Mouse (Mus musculus) testis, postnatal 14 days (tissue): ENCODE measurements at regions not wholly inside any gene's neighbourhood (a gene's known extent, or its start where the extent isn't known, plus 50 kb on each side); places are given as distances from the start of the nearest gene placed in this dataset.

Experiments used
- DNase-seq: peaks from one replicate; pipeline ENCODE4 v3.0.0; 2021; ENCODE audit warnings: low spot score

GRCm38 (mm10) chr9:118326656-118327055 lies 151.4 kb upstream of the Eomes start:
- DNase-seq = no peak

- DNase-seq = no peak
Observed at GRCm38 (mm10) chr9:118327904-118328303, 150.1 kb upstream of the Eomes start.

GRCm38 (mm10) chr9:118341401-118341800 lies 136.6 kb upstream of the Eomes start:
- DNase-seq = no peak

- peak; percentile 45 for DNase-seq
Observed at GRCm38 (mm10) chr9:118354911-118355310, 123.1 kb upstream of the Eomes start.

GRCm38 (mm10) chr9:118357406-118357805 lies 120.6 kb upstream of the Eomes start:
- no peak for DNase-seq

GRCm38 (mm10) chr9:118363929-118364328 lies 114.1 kb upstream of the Eomes start:
- DNase-seq = no peak

DNA sequence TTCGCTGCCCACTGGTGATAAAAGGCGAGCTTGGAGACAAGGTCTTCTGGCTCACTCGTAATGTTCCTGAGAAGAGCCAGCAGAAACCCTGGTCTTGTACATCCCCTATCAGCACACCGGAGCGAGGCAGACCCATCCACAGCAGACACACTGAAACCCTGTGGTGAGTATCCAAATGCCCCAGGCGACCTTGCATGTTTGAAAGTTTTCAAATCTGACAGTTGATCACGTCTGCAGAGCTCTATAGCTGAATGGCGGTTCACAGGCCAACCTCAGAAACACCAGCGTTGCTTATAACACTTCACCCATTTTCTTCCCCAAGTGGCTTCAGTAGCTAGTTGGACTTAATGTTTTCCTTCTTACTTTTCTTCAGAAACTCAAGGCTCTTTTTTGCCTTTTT lies 112.6 kb upstream of the Eomes start:
- DNase-seq = no peak

DNA sequence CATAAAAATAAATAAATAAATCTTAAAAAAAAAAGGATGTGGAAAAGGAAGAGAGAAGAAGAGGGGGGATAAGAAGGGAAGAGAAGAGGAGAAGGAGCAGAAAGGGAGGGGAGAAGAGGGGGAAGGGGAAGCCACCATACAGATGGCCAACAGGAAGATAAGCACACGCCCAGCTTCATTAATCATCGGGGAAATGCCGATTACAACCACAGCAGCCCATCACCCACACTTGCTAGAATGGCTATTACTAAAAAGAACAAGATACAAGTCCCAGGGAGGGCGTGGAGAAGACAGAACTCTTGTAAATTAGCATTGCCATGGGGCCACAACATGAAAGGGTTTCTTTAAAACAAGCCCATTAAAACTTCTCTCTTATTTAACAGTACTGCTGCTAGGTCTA lies 110.7 kb upstream of the Eomes start:
- DNase-seq = no peak

DNA sequence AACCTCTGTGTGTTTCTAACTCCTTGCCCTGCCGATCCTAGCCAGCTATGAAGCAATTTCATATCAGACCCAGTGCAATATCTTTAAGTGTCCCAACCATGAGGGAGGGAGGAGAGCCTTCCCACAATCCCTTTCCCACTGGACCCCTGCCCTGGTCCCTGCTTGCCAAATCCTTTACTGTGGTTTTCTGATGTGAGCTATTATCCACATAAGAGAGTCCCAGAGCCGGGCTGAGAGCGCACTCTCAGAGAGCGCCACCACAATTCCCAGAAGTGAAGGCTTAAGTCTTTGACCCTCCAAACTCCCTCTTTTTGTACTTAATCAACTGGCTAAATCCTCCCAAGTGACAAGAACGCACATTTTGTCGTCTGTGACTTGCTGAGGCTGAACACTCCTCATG lies 107.4 kb upstream of the Eomes start:
- no peak for DNase-seq

- DNase-seq = no peak
Observed at GRCm38 (mm10) chr9:118374680-118375079, 103.3 kb upstream of the Eomes start.

GRCm38 (mm10) chr9:118379055-118379454 lies 99.0 kb upstream of the Eomes start:
- DNase-seq = no peak

DNA sequence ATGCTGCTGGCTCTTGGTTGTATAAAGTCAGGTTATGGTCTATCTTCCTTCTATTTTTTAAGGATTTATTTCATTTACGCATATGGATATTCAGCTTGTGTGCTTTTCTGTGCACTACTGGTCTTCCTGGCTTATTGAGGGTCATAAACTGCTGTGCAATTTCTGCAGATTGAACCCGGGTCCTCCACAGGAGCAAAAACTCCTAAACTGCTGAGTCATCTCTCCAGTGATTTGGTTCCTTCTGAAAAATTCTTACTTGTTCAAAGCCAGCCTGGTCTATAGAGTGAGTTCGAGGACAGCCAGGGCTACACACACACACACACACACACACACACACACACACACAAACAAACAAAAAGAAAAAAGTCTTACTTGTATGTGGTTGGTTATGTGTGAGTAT lies 95.5 kb upstream of the Eomes start:
- no peak for DNase-seq

DNA sequence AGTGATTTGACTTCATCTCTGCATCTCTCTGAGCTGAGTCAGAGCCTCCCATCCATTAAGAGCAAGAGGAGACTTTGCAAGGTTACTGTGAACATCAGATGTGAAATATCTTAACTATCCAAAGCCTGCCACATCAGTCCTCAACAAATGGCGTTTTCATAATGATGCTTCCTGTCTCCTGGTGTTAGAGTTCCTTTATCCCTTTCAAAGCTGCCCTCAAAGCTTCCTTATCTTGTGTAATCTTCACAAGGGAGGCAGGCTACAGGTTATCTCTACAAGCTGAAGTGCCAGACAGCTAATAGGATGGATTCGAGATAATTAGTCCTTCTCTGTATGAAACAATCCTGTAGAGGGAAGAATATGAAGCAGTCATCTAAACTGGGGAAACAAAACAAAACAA lies 93.4 kb upstream of the Eomes start:
- no peak for DNase-seq

GRCm38 (mm10) chr9:118387631-118388030 lies 90.4 kb upstream of the Eomes start:
- DNase-seq = peak; percentile 29

DNA sequence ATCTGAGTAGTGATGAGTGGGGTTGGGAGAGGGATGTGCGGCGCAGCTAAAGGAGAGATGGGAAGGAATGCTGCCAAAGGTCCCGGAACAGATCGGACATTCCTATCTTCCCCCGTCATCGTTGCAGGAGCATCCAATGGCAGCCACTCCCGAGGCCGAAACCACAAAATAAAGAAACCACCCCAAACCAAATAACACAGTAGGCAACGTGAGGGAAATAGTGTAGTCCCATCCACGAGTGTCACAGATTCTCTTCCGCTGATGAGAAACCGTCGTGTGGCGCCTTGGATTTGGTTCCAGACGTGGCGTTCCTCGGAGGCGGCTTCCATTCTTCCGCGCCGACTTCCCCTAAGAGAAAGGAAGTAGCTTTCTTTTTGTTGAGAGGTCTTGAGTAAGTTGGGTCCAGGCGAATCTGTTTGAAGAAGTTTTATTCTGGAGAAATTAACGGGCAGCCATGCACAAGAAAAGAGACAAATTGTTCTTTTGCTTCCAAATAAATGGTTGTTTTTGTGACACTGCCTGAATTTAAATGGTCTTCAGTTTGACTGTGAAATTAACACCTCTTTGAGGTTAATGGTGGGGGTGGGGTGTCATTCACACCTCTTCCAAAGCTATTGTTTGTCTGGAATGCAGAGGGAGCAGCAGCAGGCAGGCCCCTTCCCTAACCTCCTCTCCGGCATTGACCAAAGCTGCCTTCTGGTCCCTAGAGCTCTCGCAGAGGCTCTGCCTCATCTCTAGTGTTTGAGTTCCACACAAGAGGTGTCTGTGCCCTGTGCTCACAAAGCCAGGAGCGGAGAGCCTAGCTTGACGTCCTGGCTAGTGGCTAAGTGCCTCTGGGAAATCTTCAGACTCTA lies 88.3 kb upstream of the Eomes start:
- no peak for DNase-seq

DNA sequence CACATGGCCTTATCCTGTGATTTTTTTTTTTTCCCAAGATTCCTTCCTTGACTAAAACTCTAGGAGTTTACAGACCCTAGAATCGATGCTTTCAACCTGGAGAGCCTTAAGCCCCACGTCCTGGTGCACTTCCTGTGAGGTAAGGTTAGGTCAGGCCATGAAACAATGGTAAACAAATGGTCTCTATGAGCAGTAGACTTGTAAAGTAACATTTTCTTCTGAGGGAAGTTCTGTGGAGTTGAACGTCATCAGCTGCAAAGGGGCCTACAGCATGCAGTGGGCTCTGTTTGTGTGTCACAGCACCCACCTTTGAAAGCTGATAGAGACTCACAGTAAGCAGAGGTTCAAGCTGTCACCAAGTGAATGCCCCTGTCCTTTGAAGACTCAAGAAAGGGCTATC lies 87.3 kb upstream of the Eomes start:
- no peak for DNase-seq

DNA sequence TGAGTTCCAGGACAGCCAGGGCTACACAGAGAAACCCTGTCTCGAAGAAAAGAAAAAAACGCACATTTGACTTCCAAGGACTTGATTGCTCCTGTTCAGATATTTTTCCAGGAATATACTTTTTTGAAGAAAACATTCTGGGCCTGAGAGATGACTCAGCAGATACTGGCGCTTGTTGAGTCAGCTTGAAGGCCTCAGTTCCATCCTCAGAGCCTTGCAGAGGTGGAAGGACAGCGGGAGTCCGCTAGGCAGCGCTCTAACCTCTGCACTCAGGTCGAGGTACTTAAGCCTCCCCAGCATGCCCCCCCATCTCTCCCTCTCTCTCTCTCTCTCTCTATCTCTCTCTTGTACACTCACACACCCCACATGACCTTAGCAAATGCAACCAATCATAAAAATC lies 86.3 kb upstream of the Eomes start:
- no peak for DNase-seq

DNA sequence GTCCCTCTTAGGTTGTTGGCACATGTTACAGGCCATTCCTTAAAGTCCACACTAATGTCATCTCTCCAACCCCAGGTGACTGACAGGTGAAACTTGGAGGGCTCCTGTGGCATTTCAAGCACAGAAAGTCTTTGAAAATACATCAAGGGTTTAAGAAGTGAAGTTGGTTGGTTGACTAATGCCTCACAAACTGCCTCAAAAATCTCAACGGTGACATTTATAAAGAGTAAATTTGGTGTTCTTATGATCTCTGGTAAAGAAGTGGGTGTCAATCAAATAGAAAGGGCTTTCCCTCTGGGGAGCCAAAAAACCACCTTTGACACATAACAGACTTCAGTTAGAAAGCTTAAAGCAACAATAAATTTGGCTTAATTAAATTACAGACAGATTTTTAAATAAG lies 85.2 kb upstream of the Eomes start:
- DNase-seq = no peak

- no peak for DNase-seq
Observed at GRCm38 (mm10) chr9:118393567-118393966, 84.4 kb upstream of the Eomes start.

GRCm38 (mm10) chr9:118396425-118397053 lies 81.5 kb upstream of the Eomes start:
- DNase-seq = no peak

DNA sequence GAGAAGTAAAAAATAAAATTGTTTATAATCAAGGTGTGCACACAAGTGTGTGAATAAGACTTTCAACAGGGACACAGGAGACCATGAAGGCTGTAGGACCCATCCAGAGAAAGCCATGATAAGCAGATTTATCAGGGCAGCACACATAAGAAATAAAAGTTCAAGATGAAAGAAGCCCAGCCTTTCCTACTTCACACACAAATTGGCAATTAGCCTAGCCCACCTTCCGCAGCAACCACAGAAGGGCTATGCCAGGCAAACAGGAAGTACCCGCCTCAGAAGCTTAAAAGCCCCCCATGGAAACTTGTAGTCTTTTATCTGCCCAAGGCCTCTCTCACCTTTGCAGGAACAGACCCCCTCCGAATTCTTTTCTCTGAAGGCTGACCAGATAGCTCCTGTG lies 77.5 kb upstream of the Eomes start:
- no peak for DNase-seq

DNA sequence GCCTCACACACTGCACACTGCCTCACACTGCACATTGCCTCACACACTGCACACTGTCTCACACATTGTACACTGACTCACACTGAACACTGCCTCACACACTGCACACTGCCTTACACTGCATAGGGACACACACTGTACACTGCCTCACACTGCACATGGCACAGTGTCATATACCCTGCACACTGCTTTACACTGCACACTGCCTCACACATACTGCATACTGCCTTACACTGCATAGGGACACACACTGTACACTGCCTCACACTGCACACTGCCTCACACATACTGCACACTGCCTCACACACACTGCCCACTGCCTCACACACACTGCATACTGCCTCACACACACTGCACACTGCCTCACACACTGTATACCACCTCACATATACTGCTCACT lies 76.8 kb upstream of the Eomes start:
- no peak for DNase-seq

DNA sequence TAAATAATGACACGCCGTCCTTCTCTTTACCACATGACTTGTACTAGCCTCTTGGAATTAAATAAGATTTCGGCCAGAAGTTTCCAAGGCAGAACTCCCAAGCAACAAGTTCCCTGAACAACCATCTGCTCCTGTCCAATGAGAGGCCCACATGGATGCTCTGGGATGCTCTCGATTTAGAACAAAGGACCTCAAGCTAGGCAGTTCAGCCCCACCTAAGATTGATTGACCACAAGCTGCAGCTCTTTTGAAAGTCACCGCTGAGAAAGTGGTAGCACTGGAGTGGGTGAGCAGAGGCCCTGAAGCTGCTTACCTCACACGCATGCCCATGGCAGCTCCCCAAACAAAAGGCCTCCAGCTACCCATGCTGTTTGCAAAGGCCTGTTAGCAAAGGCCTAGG lies 73.1 kb upstream of the Eomes start:
- no peak for DNase-seq
